Mouse (Mus musculus) 416B (cell line): ENCODE results near the gene Slc25a35.
A peak's percentile ranks its signal among the peaks of the same experiment; 100 is the strongest.

ENCODE experiments used
- DNase-seq: peaks from one replicate; pipeline ENCODE4 v3.0.0; 2011; ENCODE audit warnings: low read depth

The Slc25a35 gene

DNA sequence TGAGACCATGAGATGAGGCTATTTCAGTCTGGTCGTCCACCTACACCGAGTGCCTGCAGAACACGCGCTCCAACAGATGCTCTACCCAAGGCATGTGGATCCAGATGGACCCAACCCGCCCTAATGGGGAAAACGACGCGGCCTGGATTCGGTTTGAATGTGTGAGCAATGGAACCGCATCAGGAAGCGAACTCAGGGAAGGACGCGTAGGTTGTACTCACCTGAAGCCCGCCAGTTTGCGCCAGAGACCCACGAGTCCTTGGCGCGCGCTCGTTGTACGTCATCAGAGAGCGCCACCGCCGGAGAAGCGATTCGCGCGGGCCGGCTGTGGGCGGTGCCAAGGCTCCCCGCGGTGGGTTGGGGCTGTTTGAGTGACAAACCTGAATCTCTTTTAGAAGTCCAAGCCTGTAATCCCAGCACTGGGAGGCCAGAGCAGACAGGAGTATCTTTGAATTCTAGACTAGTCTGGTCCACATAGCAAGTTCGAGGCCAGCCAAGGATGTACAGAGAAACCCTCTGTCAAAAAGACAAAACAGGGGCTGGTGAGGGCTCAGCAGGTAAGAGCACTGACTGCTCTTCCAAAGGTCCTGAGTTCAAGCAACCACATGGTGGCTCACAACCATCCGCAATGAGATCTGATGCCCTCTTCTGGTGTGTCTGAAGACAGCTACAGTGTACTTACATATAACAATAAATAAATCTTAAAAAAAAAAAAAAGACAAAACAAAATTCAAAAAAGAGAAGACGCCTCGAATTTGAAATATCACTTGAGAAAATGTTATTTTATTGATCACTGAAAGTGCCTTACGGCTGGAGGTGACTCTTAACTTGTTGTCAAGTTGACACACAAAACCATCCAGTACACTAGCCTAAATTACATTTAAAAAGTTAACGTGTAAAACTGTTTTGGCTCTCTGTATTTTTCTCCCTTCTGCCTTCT is 40.5 kb downstream of the Slc25a35 start, which contains the start of gene Pfas:
TSS of gene Pfas (minus strand) at position 279 of the 940 bp plus-strand sequence.
- DNase-seq = peak; percentile 97

GRCm38 (mm10) chr11:69009508-69009907 is 41.6 kb downstream of the Slc25a35 start:
- DNase-seq = no peak

DNA sequence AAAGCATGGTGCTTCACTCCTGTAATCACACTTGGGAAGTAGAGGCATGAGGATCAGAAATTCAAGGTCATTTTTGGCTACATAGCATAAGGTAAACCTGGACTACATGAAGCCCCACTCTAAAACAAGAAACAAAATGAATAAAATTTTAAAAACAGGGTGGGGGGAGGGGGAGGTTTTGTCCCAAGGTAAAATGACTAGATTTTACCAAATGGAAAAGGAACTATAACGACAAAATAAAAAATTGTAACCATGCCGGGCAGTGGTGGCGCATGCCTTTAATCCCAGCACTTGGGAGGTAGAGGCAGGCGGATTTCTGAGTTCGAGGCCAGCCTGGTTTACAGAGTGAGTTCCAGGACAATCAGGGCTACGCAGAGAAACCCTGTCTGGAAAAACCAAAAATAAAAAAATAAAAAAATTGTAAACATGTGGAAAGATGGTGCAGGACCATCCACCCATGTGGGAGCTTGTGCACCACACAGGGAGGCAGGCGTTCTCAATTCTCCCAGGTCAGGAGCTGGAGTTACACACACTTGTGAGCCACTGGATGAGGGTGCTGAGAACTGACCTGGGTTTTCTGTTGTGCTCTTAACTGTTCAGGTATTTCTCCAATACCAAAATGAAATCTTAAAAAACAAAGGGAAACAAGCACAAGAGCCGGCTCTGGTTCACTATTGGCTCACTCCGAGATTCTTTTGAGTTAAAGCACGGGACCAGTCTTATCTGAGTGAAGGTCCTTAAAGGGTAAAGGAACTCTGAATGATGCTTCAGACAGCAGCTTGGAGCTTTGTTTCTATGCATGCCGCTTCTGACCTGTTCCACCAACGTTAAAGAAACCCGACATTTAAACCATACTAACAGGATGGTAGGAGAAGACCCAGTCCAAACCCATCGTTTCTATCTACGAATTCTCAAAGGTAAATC is 42.7 kb downstream of the Slc25a35 start:
- no peak for DNase-seq

DNA sequence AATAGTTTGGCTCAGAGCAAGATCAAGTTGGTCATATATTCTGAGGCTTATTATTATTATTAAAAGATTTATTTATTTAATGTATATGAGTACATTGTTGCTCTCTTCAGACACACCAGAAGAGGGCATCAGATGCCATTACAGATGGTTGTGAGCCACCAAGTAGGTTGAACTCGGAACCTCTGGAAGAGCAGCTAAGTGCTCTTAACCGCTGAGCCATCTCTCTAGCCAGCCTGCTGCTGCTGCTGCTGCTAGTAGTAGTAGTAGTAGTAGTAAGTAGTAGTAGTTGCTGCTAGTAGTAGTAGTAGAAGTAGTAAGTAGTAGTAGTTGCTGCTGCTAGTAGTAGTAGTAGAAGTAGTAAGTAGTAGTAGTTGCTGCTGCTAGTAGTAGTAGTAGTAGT is 43.5 kb downstream of the Slc25a35 start:
- DNase-seq = peak; percentile 59

DNA sequence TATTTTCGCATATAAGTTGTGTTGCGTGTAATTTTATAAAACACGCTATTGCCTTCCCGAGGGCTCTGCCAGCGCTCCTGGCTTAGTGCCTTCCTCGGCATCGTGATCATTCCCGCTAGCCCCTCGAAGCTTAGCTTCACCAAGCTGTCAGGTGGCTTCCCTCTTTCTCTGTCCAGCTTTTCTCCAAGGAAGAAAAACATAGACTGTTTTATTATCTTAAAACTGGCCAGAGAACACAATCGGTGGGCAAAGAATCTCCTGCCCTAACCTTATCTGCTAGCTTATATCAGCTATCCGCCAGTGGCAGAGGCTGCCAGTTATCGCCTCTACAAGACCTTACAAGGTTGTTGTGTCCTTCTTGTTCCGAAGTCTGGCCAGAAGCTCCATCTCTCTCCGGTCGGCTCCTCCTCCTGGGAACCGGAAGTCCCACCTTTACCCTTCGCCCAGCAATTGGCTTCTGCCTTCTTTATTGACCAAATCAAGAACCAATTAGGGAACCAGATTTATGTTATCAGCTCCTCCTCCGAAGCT is 44.2 kb downstream of the Slc25a35 start:
- peak; percentile 96 for DNase-seq

GRCm38 (mm10) chr11:69015644-69016441 is 47.9 kb downstream of the Slc25a35 start, which contains the start of gene Ctc1:
Ctc1 (plus strand) TSS chr11:69015911.
- DNase-seq = peak; percentile 98

DNA sequence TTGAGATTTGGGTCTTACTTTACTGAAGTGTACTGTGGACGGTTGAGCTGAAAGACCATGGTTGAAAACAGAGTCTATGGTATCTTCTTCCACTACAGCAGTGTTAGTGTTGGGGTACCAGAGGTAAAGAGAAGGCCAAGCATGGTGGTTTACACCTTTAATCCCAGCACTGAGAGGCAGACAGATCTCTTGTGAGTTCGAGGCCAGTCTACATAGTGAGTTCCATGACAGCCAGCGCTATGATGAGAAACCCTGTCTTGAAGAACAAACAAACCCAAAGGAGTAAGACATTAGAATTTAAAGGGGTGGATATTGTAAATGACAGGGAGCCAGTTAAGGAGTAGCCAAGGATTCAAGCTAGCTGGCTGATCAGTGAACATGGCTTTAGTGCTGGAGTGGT is 48.8 kb downstream of the Slc25a35 start:
- no peak for DNase-seq

- no peak for DNase-seq
Observed at GRCm38 (mm10) chr11:69020691-69021090, 52.8 kb downstream of the Slc25a35 start.
